Mouse (Mus musculus) lung, adult 2 months (tissue): ENCODE results near the gene Gm47955. TPM values are rescaled to one million over a fixed set of nuclear protein-coding genes. Genes with fewer than 3 reads are reported as not detected.
"Not testable (repeated sequence)": the region's sequence is repeated elsewhere in the genome, so short reads cannot be mapped to it uniquely, and the experiment has no call there.

ENCODE experiments used
- DNase-seq: peaks from one replicate; pipeline ENCODE4 v3.0.0; 2022
- H3K4me1 ChIP-seq: fragments of 200-500 bp; 2 replicates; pipeline ENCODE4 v1.6.1; 2011; ENCODE audit warnings: low read length; ENCODE audit not compliant: control insufficient read depth, insufficient read depth
- H3K4me3 ChIP-seq: fragments of 200-500 bp; replicated peaks from 2 replicates; pipeline ENCODE3; 2011; ENCODE audit warnings: low read depth, mild to moderate bottlenecking, control low read depth, low read length; ENCODE audit errors: extremely low read depth
- CTCF ChIP-seq: fragments of 200-500 bp; IDR thresholded peaks from 2 replicates; pipeline ENCODE4 v1.5.1; 2011; ENCODE audit warnings: mild to moderate bottlenecking, low read length, control low read depth; ENCODE audit not compliant: insufficient read depth
- POLR2A ChIP-seq: fragments of 200-500 bp; IDR thresholded peaks from 2 replicates; pipeline ENCODE4 v1.6.1; 2011; ENCODE audit warnings: low read depth, mild to moderate bottlenecking, control low read depth, low read length, borderline replicate concordance; ENCODE audit errors: extremely low read depth
- WGBS: fragments of 180-500 bp; shearing (Covaris S2); methylation state at CpG from one replicate; pipeline ENCODE4 v1.1.7; 2018; 5-methylcytosine and 5-hydroxymethylcytosine counted together
- polyA plus RNA-seq: library from polyadenylated mRNA; depleted of rRNA; stranded (reverse); fragments of >200 nt; gene quantifications from 2 replicates; pipeline ENCODE4 v1.2.3, GENCODE M21; 2012; rRNA removed

Gene Gm47955
- not detected in 2 replicates for polyA plus RNA-seq

DNA sequence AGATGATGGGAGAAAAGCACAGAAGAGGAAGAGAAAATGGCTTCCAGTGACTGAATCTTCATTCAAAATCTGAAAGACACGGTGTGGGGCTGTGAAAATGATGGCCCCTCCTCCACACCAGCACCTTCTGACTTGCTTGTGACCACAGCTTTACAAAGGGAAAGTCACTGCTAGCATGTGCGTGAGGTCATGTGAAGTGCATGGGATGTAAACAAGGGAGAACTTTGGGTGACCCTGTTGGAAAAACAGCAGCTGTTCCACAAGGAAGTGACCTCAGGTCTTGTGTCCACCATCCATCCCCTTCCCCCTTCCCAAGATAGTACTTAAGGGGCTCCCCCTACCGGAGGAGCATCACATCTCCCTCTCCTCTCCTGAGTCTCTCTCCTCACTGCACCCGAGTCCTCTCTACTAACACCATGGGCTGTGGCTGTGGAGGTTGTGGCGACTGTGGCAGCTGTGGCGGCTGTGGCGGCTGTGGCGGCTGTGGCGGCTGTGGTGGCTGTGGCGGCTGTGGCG lies at the start of gene Gm47955:
Gene Gm47955, plus strand, starts transcription at position 417 of the 516 bp plus-strand sequence.
- H3K4me3 ChIP-seq = no peak within 1 kb of the TSS
- H3K4me1 ChIP-seq = no peaks in the 10 kb centered on the region
- no peak for TF ChIP-seq POLR2A
- TF ChIP-seq CTCF = no peak
- WGBS = 77% methylated on average over 8 of the region's 11 CpGs
- DNase-seq = no peak

DNA sequence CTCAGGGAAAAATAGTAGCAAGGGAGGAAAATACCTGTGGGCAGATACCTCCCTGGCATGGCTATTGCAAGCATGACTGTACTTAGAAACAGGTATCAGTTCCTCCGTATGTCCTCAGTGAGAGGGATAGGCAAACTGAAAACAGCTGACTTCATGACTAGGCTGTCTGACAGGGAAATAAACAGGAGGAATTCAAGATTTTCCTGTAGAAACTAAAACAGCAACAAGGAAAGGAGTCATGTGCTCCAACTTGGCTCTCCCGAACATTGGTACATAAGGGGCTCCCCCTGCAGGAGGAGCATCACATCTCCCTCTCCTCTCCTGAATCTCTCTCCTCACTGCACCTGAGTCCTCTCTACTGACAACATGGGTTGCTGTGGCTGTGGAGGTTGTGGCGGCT lies 47.1 kb upstream of the Gm47955 start, which contains the start of gene A030005L19Rik:
Gene A030005L19Rik, plus strand, starts transcription at position 301 of the 400 bp plus-strand sequence.
- WGBS = 68% methylated on average over 3 of the region's 3 CpGs
- no peak for TF ChIP-seq POLR2A
- TF ChIP-seq CTCF = peak; percentile 22; the same call in 1 of the 2 replicates
- Histone ChIP-seq H3K4me3 (no peak within 1 kb of the TSS), H3K4me1 (no peaks in the 10 kb centered on the region)
- DNase-seq = no peak

DNA sequence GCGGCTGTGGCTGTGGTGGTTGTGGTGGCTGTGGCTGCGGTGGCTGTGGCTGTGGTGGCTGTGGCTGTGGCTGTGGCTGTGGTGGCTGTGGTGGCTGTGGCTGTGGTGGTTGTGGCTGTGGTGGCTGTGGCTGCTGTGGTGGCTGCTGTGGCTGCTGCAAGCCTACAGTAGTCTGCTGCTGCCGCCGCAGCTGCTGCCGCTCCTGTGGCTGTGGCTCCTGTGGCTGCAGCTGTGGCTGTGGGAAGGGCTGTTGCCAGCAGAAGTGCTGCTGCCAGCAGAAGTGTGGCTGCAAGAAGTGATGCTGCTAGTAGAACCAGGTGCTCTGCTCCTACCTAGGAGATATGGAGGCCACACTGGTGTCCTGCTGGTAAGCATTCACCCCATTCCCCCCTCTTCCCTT lies 46.7 kb upstream of the Gm47955 start:
- WGBS = 87% methylated on average over 5 of the region's 5 CpGs
- not testable (repeated sequence) for DNase-seq, H3K4me1 ChIP-seq, H3K4me3 ChIP-seq

DNA sequence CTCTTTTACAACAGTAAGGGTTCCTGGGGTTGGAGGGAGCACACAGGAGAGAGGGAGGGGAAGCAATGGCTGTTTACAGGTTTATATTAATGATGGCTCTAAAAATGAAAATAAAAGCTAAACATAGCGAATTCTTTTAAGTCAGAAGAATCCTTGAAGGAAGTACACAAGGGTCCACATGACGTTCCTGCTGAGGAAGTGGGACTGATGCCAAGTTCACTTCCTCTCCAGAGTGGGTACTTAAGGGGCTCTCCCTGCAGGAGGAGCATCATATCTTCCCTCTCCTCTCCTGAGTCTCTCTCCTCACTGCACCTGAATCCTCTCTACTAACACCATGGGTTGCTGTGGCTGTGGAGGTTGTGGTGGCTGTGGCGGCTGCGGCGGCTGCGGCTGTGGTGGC lies 35.4 kb upstream of the Gm47955 start, which contains the start of gene A030014E15Rik:
Gene A030014E15Rik, plus strand, starts transcription at position 268 of the 400 bp plus-strand sequence.
- Histone ChIP-seq H3K4me3 (no peak within 1 kb of the TSS), H3K4me1 (no peaks in the 10 kb centered on the region)
- TF ChIP-seq POLR2A = no peak
- no peak for TF ChIP-seq CTCF
- WGBS = 72% methylated on average over 6 of the region's 6 CpGs
- DNase-seq = no peak

DNA sequence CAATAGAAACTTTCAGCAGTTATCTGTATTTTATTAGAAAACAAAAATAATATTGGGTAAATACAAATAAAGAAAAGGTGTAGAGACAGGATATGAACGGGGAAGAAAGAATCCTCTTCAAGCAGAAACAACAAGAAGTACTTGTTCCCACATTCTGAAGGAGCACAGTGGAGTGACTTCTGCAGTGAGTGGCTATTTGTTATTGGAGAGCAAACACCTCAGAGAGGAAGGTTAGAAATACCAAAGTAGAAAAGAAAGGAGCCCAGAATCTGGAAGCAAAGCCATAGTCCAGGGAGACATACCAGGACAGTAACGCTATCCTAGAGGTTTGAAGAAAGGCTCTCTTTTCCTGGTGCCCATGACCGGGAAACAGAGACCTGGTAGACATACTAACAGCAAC lies 29.5 kb upstream of the Gm47955 start:
- H3K4me3 ChIP-seq, DNase-seq, H3K4me1 ChIP-seq: not testable (repeated sequence)
- WGBS = 73% methylated on average over 3 of the region's 3 CpGs

DNA sequence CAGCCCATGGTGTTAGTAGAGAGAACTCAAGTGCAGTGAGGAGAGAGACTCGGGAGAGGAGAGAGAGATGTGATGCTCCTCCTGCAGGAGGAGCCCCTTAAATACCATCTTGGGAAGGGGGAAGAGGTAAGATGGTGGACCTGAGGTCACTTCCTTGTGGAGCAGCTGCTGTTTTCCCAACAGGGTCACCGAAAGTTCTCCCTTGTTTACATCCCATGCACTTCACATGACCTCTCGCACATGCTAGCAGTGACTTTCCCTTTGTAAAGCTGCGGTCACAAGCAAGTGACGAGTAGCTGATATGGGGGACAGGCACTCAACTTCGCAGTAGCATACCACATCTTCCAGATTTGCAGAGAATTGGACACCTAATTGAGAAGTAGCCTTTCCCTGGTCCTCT lies 28.8 kb upstream of the Gm47955 start, which contains the start of gene Gm6217:
Gene Gm6217, minus strand, starts transcription at position 74 of the 400 bp plus-strand sequence.
- H3K4me3 ChIP-seq, H3K4me1 ChIP-seq, DNase-seq: not testable (repeated sequence)
- WGBS = no CpG with 5 or more reads among the region's 6 CpGs

DNA sequence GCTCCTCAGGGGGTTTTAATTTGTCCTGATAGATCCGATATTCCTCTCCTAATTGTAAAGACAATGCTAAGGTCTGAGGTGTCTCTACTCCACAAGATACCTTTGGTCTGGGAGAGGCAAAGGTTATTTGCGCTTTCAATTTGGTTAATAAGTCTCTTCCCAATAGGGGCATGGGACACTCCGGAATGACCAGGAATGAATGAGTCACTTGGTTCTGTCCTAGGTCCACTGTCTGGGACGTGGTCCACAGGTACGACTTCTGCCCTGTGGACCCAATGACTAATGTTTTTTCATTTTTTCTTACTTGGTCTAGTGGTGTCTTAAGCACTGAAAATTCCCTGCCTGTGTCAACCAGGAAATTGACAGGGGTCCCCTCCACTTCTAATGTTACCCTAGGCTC lies 21.4 kb upstream of the Gm47955 start:
- Histone ChIP-seq H3K4me3 (no peak overlapping the region), H3K4me1 (no peaks in the 10 kb centered on the region)
- DNase-seq = no peak
- WGBS = 95% methylated on average over 5 of the region's 5 CpGs
- TF ChIP-seq CTCF (no peak), POLR2A (no peak)

DNA sequence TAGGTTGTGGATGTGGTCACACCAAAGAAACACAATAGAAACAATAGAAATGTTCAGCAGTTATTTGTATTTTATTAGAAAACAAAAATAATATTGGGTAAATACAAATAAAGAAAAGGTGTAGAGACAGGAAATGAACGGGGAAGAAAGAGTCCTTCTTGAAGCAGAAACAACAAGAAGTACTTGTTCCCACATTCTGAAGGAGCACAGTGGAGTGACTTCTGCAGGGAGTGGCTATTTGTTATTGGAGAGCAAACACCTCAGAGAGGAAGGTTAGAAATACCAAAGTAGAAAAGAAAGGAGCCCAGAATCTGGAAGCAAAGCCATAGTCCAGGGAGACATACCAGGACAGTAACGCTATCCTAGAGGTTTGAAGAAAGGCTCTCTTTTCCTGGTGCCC lies 17.6 kb upstream of the Gm47955 start:
- not testable (repeated sequence) for H3K4me1 ChIP-seq, DNase-seq, H3K4me3 ChIP-seq
- WGBS = 53% methylated on average over 2 of the region's 2 CpGs

DNA sequence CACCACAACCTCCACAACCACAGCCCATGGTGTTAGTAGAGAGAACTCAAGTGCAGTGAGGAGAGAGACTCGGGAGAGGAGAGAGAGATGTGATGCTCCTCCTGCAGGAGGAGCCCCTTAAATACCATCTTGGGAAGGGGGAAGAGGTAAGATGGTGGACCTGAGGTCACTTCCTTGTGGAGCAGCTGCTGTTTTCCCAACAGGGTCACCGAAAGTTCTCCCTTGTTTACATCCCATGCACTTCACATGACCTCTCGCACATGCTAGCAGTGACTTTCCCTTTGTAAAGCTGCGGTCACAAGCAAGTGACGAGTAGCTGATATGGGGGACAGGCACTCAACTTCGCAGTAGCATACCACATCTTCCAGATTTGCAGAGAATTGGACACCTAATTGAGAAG lies 16.8 kb upstream of the Gm47955 start, which contains the start of gene A030003K21Rik:
Gene A030003K21Rik, minus strand, starts transcription at position 94 of the 400 bp plus-strand sequence.
- not testable (repeated sequence) for H3K4me3 ChIP-seq, H3K4me1 ChIP-seq, DNase-seq
- no CpG with 5 or more reads among the region's 6 CpGs for WGBS

DNA sequence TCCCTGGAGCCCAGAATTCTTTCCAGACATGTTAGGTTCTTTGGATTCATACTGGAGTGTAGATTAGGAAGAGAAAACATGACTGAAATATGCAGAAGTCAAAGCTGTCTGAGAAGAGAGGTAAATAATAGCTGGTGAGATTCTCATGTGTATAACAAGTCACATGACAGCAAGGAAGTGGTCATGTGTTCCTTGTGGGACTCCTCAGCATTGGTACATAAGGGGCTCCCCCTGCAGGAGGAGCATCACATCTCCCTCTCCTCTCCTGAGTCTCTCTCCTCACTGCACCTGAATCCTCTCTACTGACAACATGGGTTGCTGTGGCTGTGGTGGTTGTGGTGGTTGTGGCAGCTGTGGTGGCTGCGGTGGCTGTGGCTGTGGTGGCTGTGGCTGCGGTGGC lies 14.1 kb upstream of the Gm47955 start:
- H3K4me3 ChIP-seq, H3K4me1 ChIP-seq, DNase-seq: not testable (repeated sequence)
- 90% methylated on average over 2 of the region's 2 CpGs for whole genome bisulfite sequencing

DNA sequence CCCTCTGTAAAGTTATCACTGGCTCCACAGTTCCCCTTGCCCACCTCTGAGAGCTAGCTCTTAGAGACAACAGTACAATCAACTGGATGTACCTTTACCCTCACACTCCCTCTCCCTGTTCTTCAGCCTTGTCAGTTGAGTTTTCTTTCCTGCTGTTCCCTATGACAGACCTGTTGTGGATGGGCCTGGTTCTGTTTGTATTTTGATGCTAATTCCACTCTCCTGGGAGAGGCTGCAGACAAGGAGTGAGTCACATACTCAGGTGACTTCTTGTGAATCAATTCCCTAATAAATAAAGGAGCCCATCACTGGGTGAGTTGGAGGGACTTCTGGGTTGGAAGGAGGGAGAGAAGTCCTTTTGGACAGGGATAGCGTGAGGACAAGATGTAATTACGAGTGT lies 11.5 kb upstream of the Gm47955 start:
- DNase-seq = no peak
- WGBS = 92% methylated on average over 2 of the region's 2 CpGs
- H3K4me1 ChIP-seq = no peaks in the 10 kb centered on the region

DNA sequence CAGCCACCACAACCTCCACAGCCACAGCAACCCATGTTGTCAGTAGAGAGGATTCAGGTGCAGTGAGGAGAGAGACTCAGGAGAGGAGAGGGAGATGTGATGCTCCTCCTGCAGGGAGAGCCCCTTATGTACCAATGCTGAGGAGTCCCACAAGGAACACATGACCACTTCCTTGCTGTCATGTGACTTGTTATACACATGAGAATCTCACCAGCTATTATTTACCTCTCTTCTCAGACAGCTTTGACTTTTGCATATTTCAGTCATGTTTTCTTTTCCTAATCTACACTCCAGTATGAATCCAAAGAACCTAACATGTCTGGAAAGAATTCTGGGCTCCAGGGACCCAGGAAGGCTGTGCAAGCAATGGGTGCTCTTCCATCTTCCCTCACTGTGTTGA lies 4.2 kb upstream of the Gm47955 start, which contains the start of gene Gm7544:
Gene Gm7544, minus strand, starts transcription at position 101 of the 400 bp plus-strand sequence.
- not testable (repeated sequence) for H3K4me3 ChIP-seq, H3K4me1 ChIP-seq, DNase-seq

More for the DNA sequence above, 11.5 kb upstream of the Gm47955 start:
- H3K4me3 ChIP-seq = no peak overlapping the region
- TF ChIP-seq POLR2A (no peak), CTCF (no peak)
